Mouse (Mus musculus) testis, adult 2 months (tissue): ENCODE results near the gene Rab12.
A peak's percentile ranks its signal among the peaks of the same experiment; 100 is the strongest.

Experiments used
- CTCF ChIP-seq: fragments of 200-500 bp; IDR thresholded peaks from 2 replicates; pipeline ENCODE4 v1.5.1; 2012; ENCODE audit warnings: low read depth, mild to moderate bottlenecking, inconsistent platforms, low read length, moderate library complexity; ENCODE audit not compliant: control insufficient read depth, insufficient read depth, insufficient replicate concordance
- POLR2A ChIP-seq: fragments of 200-500 bp; IDR thresholded peaks from 2 replicates; pipeline ENCODE4 v1.6.1; 2012; ENCODE audit warnings: low read depth, mild to moderate bottlenecking, inconsistent platforms, low read length, moderate library complexity; ENCODE audit not compliant: control insufficient read depth

DNA sequence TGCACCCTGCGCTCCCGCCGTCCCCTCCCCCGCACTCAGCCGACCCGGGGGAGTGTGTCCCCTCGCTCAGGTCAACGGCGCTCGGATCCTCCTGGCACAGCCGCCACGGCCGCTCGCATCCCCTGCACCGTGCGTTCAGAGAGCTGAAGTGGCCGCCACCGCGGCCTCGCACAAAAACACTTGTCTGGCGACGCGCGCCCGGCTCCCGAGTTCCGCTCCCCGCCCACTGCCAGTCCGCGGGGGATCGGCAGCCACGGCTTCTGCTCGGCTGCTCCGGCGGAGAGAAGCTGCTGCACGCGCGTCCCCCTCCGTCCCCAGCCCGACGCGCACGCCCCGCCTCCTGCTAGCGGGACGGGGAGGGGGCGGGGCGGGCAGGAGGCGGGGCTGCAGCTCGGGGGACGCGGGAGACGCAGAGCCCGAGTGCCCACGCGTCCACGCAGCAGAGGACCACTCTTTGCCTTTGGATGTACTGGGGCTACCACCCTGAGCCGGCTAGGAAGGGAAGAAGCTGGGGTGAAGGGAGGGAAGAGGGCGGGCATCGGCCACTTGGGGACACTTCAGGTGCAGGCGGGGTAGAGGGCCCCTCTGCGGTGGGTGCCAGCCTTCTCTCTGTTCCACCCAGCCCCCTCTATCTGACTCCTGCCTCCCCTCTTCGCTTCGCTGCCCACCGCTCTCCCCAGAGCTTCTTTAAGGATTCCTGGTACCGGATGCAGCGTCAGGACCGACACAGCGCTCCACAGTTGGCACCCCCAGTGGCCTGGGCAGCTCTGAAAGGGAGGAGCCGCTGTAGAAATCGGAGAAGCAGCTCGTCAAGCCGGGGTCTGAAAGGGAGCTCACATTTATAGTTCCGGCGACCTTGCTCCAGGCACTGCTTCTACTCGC is 69.8 kb downstream of the Rab12 start, which contains the start of gene Mtcl1:
- TF ChIP-seq CTCF (no peak), POLR2A (peak; percentile 20; the same call in 1 of the 2 replicates)
